Mouse (Mus musculus): ENCODE results near the gene 7530416G11Rik.

GRCm38 (mm10) chr15:85456891-85457290 is 46.1 kb downstream of the 7530416G11Rik start:
- TF ChIP-seq CTCF (IDR thresholded peaks at IDR 0.05; ENCODE audit: low read depth) (no peak), EP300 (IDR thresholded peaks at IDR 0.05; ENCODE audit: low read depth) (no peak)

Data from heart, postnatal 0 days (tissue).